Mouse (Mus musculus): ENCODE results near the gene Ace. TPM values are rescaled to one million over a fixed set of nuclear protein-coding genes. Genes with fewer than 3 reads are reported as not detected.
"Not testable (repeated sequence)": the region's sequence is repeated elsewhere in the genome, so short reads cannot be mapped to it uniquely, and the experiment has no call there.

Ace gene
- total RNA-seq, 1 experiment from 2014 or later: 376 TPM

DNA sequence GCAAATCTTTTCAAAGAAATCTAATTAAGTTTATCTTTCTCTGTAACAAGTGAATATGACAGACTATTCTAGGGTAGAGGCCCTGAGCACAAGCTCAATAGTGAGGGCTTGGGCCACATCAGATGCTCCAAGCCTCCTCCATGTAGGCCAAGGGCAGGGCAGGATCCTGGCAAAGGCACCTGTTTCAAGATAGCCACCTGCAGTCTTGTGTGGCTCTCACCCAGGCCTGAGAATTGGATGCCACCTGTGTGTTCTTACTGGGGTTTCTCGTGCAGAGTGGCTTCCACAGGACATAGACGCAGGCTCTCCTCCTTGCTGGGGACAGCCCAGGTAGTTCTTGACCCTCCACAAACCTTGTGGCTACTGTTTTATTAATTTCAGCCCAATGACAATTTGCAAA lies 10.5 kb downstream of the Ace start:
- no peak for ATAC-seq (replicated peaks; ENCODE audit: insufficient number of reproducible peaks, low FRiP score, low TSS enrichment, poor library complexity, severe bottlenecking)

DNA sequence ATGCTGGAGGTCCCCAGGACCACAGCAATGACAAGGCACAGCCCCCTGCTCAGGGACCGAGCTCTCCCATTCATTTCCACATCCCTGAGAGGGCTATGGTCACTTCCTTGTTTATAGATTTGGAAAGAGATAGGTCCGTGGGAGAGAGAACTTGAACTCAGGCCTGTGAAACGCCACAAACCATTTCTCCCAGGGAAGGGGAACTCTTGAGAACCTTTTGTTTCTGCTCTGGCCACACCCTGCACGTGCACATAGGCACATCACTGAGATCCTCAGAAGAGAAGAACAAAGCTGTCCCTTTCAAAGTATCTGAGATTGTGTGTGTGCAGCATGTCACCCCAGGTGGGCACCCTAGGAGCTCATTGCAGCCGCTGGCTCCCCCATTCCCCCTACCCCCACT lies 10.9 kb downstream of the Ace start:
- ATAC-seq (replicated peaks; ENCODE audit: insufficient number of reproducible peaks, low FRiP score, low TSS enrichment, poor library complexity, severe bottlenecking): peak; percentile 73

DNA sequence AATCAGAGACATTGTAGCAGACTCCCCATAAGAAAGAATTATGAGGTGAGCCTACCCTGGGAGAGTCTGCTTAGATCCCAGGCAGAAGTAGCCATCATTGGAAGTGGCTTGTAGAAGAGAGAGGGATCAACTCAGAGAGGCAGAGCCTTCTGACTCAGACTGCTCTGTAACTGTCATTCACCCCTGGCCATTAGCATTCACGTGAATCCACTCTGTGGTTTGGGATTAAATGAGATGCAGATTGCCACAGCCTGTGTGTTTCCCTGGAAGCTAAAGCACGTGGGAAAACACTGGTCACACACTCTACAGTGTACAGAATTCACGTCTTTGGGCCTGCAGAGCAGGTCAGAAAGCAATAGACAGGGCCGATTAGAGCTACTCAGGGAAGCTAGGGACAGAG lies 16.7 kb downstream of the Ace start:
- ATAC-seq (replicated peaks; ENCODE audit: insufficient number of reproducible peaks, low FRiP score, low TSS enrichment, poor library complexity, severe bottlenecking): no peak

DNA sequence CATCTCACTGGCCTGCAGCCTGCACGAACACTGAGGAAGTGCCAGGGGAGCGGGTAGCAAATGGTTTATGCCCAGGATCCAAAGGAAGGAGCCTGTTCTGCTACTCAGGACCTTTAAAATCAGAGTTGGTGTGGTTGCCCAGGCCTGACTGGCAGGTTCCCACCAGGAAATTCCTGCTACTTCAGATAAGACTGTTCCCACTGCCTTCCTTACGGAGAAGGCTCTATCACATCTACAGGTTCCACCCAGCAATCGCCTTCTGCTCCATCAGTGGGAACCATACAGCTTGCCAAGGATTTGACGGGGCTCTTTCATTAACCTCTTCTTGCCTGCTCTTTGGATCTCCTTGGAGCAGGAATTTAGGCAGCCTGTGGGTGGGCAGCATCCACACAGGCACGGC lies 19.7 kb downstream of the Ace start:
- no peak for ATAC-seq (replicated peaks; ENCODE audit: insufficient number of reproducible peaks, low FRiP score, low TSS enrichment, poor library complexity, severe bottlenecking)

DNA sequence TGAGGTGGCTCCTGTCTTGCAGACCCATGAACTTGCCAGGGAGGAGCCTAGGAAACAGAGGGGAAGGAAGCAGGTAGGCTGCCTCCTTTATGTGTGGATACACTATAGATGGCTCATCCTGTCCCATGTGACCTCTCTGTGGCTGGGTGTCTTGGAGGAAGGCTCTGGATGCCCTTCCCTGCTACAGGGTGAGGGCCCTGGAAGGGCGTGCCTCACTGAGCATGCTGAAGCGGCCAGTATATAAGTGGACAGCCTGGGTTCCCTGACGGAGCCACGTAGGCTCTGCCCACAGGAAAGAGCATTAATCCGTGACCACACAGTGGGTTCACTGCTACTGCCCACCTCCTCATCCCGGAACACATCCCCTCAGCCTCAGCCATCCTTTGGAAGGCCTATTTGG lies 21.7 kb downstream of the Ace start:
- ATAC-seq (replicated peaks; ENCODE audit: insufficient number of reproducible peaks, low FRiP score, low TSS enrichment, poor library complexity, severe bottlenecking): peak; percentile 64

DNA sequence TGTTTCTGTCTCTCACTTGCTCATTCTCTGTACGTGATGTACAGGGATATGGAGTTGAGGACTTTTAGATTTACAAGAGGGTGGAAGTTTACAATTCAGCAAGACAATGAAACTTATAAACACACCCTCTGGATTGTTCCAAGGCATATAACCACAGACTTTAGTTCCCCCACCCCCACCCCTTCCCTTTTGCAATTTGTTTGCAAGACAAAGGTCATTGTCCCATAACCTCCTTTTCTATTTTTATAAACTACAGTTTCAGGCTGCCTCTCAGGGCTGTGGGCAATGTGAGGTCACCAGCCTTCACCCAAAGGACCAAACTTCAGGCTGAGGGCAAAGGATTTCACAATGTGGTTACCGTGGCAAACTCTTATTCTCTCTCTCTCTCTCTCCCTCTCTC lies 22.5 kb downstream of the Ace start:
- ATAC-seq (replicated peaks; ENCODE audit: insufficient number of reproducible peaks, low FRiP score, low TSS enrichment, poor library complexity, severe bottlenecking): peak; percentile 66

DNA sequence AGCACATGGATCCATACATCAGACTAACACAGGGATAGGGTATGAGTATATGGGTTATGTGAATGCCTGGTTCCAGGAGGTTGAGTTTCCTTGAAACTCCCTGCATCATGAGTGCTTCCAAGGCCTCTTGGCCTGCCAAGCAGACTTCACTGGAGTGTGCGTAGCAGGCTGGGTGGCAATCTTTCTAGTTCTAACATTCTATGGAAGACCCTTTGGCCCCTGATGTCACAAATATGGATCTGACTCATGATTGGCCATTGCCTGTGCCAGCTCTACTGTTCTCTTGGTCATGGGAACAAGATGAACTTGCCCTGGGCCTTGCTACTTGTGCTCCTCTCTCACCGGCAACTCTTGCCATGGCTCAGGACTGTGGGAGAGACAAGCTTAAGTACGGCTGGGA lies 26.6 kb downstream of the Ace start, which contains the start of gene Ace3:
Ace3 (plus strand) TSS at position 301 of the 400 bp plus-strand sequence.
- ATAC-seq (replicated peaks; ENCODE audit: insufficient number of reproducible peaks, low FRiP score, low TSS enrichment, poor library complexity, severe bottlenecking): no peak

DNA sequence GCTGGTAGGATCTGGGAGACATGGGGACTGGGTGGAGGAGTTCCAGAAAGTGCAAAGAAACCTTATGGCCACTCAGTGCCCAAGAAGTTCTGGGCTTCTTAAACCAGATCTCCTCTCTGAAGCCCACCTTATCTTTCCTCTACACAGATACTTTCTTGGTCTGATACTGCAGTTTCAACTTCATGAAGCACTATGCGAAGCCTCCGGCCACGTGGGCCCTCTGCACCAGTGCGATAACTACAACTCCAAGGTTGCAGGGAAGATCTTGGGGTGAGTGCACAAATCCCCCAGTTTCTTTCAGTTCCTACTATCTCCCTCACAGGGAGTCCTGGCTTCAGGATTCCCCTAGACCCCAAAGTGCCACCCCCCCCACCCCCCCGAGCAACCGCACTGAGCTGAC lies 32.3 kb downstream of the Ace start:
- no peak for ATAC-seq (replicated peaks; ENCODE audit: insufficient number of reproducible peaks, low FRiP score, low TSS enrichment, poor library complexity, severe bottlenecking)

DNA sequence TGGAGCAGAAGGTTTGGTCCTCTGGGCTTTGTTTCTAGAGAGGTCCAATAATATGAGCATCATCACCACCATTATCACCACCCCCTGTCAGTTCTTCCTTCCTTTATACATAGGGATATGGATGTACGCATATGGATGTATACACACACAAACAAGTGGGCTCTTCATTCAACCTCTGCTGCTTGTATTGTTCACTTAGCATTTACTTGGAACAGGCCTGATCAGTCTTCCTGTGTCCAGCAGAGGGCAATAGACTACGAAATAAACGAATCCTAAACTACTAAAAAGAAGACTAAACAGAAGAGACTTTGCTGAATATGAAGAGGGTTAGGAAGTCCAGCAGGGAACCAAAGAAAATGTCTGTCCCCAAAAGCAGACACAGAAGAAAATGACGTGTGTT lies 34.0 kb downstream of the Ace start:
- peak; percentile 42 for ATAC-seq (replicated peaks; ENCODE audit: insufficient number of reproducible peaks, low FRiP score, low TSS enrichment, poor library complexity, severe bottlenecking)

DNA sequence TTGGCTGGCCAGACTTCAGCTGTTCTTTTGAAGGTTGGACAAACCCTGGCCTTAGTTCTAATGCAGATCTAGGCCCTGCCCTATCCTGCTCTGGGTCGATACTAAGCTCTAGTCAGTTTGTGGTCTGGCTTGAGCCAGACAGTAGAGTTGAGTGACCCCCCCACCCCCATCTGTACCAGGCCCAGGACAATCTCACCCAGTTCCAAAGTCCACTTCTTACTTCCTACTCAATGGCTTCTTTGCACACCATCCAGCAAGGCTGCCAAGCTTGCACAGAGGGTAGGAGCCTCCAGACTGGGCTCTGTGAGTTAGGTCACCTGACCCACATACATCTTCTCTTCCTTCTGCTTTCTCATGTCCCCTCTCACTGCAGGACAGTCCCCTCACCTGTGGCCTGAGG lies 36.8 kb downstream of the Ace start:
- ATAC-seq (replicated peaks; ENCODE audit: insufficient number of reproducible peaks, low FRiP score, low TSS enrichment, poor library complexity, severe bottlenecking): no peak

DNA sequence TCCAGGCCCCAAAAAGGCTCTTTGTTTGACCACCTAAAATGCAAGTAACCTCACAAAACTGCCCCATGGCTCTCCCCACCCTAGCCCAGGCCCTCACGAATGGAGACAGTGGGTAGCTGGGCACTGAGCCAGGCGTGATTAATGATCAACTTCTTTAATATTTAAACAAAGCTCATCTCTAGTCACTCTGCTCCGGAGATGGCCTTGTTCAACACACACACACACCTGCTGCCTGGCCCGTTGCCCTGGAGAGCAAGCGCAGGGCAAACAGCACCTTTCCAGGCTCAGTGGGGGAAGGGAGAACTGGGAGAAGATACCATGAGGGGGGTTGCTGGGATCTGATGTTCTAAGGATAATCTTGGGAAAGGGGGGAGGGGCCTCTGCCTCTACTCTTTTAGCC lies 38.2 kb downstream of the Ace start:
- no peak for ATAC-seq (replicated peaks; ENCODE audit: insufficient number of reproducible peaks, low FRiP score, low TSS enrichment, poor library complexity, severe bottlenecking)

DNA sequence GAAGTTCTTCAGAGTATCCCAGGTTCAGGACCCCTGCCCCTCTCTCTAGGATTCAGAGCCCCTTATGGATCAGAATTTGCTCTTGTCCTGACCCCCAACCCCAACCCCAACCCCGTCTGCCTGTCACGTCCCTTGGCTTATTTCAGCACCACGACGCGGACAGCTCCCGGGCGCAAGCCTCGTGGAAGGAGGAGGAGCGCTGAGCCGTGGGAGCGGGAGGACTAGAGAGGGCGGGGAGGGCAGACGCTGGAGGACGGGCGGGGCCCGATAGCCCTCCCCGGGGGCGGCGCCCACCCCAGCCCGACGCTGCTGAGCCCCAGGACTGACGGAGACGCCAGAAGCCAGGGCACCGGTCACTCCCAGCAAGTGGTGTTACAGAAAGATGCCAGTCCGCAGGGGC lies 40.1 kb downstream of the Ace start, which contains the start of gene Kcnh6:
Kcnh6 (plus strand) TSS at position 304 of the 400 bp plus-strand sequence.
- ATAC-seq (replicated peaks; ENCODE audit: insufficient number of reproducible peaks, low FRiP score, low TSS enrichment, poor library complexity, severe bottlenecking): 0 out of 2 replicates have a peak, but pooled peaks have one; percentile 49

DNA sequence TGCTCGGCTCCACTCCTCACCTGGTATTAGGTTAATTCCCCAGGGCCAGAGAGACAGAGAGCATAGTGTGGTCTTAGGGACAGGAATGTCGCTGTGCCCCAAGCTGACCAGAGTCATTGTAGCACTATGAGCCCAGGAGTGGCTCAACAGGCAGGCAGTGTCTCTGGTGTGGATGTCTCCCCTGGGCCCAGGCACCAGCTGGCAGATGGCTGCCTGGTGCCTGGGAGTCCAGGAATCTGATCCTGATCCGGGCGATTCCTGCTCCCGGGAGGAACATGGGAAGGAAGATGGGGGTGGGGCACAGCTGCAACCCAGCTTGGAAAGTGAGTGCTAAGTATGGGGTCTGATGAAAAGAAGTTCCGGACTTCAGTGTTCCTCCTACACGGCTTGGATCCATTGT lies 45.0 kb downstream of the Ace start:
- no peak for ATAC-seq (replicated peaks; ENCODE audit: insufficient number of reproducible peaks, low FRiP score, low TSS enrichment, poor library complexity, severe bottlenecking)

DNA sequence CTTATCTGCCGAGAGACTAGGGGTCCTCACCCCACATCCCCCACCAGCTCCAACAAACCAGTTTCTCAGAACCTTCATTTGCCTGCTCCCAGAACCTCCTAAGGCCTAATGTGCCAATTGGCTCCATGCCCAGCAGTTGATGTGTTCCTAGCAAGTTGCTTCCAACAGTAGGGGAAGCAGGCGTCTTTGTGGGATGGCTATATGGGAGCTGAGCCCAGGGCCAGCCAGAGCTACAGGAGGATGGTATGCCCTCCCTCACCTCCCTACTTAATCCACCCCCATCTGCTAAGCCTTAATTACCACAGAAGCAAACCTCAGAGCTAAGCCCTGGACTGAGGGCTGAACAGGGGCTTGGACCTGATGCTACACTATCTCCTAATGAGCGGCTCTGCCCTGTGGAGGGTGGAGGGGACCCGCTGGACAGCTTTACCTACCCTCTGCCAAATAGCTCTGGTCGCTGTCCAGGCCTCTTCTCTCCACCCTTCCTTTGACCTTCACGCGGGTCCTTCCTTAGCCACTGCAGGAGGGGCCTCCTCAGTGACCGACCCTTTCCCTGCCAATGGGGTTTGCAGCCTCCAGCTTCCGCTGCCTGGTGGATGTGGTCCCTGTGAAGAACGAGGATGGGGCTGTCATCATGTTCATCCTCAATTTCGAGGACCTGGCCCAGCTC lies 45.9 kb downstream of the Ace start:
- no peak for ATAC-seq (replicated peaks; ENCODE audit: insufficient number of reproducible peaks, low FRiP score, low TSS enrichment, poor library complexity, severe bottlenecking)

DNA sequence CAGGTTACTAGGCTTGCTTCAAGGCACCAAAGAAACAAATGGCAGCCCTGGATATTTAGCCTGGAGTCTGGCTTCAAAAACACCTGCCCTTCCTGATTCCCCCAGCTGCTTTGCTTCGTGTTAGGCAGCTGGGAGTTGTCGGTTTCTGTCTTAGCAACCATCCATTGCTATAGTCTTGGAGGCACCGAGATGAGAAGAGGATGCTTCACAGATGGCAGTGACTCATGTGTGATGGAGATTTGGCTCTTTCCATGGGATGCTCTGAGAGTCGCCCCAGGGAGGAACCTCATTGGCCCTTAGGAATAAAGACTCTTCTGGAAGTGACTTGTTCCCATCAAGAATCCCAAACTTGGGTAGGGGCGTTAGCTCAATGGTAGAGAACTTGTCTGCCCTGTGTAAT lies 48.7 kb downstream of the Ace start:
- ATAC-seq (replicated peaks; ENCODE audit: insufficient number of reproducible peaks, low FRiP score, low TSS enrichment, poor library complexity, severe bottlenecking): no peak

DNA sequence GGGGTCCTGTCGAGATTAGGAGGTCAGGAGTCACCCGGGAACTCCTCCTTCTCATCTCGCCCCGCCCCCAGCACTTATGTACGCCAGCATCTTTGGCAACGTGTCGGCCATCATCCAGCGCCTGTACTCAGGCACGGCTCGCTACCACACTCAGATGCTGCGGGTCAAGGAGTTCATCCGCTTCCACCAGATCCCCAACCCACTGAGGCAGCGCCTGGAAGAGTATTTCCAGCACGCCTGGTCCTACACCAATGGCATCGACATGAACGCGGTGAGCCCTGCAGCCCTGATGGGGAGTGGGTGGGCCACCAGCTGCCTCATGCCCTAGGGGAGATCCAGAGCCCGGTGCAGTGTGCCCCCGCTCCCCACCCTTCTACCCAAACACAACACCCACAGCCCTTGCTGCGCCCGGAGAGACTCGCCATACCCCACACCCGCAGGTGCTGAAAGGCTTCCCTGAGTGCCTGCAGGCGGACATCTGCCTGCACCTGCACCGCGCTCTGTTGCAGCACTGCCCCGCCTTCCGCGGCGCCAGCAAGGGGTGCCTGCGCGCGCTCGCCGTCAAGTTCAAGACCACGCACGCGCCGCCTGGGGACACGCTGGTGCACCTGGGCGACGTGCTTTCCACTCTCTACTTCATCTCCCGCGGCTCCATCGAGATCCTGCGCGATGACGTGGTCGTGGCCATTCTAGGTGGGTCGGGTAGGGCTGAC lies 52.5 kb downstream of the Ace start:
- no peak for ATAC-seq (replicated peaks; ENCODE audit: insufficient number of reproducible peaks, low FRiP score, low TSS enrichment, poor library complexity, severe bottlenecking)

DNA sequence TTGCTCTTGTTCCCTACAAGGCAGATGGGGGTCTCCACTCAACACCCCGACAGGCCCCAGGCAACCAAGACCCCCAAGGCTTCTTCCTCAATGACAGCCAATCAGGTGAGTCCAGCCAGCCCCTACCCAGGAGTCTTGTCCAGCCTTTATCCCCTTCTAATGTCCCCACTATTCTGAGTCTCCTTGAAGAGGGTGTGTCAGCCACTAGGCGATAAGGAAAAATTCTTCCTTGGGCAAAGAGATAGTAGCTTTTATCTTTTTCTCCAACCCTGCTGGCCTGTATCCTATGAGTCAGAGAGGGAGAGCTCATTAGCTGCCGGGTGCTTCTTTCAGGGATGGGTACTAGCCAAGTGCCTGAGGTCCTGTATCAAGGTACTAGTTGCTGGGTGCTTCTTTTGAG lies 58.0 kb downstream of the Ace start:
- no peak for ATAC-seq (replicated peaks; ENCODE audit: insufficient number of reproducible peaks, low FRiP score, low TSS enrichment, poor library complexity, severe bottlenecking)

DNA sequence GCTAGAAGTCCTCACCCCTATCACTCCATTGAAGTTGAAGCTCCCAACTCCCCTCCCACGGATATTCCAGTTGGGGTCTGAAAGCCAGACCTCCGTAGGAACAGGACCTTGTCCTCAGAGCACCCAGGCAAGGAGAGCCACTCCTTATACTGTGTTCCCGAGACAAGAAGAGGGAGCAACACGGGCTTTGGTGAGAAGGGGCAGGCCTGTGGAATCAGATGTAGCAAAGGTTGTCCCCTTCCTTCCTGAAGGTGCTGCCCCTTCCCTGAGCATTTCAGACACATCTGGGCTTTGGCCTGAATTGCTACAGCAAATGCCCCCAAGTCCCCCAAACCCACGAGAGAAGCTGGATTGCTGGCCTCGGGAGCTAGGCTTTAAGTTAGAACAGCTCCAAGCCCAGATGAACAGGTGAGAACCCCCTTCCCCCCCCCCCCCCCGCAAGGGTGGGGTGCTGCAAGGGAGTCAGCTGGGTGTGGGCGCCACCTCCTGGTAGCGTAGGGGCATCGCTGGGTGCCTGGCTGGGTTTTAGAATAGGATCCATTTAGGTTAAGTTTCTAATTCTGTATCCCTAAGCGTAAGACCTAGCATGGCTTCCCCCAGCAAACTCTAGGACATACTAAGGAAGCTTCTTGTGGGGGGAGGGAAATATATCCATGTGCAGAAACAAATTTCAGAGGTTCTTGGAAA lies 58.9 kb downstream of the Ace start:
- peak; percentile 76 for ATAC-seq (replicated peaks; ENCODE audit: insufficient number of reproducible peaks, low FRiP score, low TSS enrichment, poor library complexity, severe bottlenecking)

DNA sequence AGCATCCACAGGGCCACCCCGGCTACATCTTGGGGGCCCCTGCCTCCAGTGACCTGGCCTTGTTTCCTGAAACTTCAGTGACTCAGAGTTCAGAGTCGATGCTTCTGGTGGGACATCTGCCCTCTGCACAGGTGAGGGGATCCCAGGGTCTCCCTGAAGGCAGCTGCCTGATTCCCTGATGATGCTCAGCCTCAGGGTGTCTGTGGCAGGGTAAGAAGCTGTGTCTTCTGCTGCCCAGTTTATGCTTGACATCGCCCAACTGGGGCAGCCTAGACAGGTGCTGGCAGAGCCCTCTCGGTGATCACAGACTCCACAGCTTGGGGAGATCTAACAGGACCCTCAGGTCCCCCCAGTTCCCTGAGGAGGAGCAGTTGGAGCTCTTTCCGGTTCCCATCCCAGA lies 59.9 kb downstream of the Ace start:
- peak; percentile 42 for ATAC-seq (replicated peaks; ENCODE audit: insufficient number of reproducible peaks, low FRiP score, low TSS enrichment, poor library complexity, severe bottlenecking)

DNA sequence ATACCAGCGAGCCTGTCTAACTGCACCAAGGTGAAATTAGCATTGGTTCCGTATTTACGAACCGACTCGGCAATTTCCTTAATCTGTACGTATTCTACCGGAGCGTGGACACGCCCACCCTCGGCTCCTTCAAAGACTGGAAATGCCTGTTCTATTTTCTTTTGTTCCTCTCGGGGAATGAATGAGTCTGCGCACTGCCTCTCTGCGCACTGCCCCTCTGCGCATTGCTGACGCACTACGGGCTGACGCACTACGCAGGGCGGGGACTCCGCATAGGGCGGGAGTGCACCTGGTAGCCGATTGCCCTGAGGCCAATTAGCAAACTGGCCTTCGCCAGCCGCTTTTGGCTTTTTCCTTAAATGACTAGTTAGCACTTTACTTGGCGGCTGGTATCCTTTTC lies 64.3 kb downstream of the Ace start:
- not testable (repeated sequence) for ATAC-seq (replicated peaks; ENCODE audit: insufficient number of reproducible peaks, low FRiP score, low TSS enrichment, poor library complexity, severe bottlenecking)
